Mouse (Mus musculus) CH12.LX (cell line): ENCODE data around the gene Klf7. TPM values are rescaled to one million over a fixed set of nuclear protein-coding genes. Genes with fewer than 3 reads are reported as not detected.

ENCODE experiments used
- DNase-seq: peaks from one replicate; pipeline ENCODE4 v3.0.0-alpha.2; 2013; ENCODE audit errors: extremely low read depth
- H3K27ac ChIP-seq: 2 replicates; pipeline ENCODE4 v1.5.1; 2012; ENCODE audit warnings: low read depth, mild to moderate bottlenecking, control low read depth, moderate library complexity; ENCODE audit not compliant: insufficient read depth
- H3K27me3 ChIP-seq: replicated peaks from 2 replicates; pipeline ENCODE3; 2012; ENCODE audit warnings: inconsistent platforms
- H3K36me3 ChIP-seq, 2 experiments: replicated peaks in 1 of 2; 2 replicates each; pipeline versions ENCODE3 to v1.6.1; 2012; ENCODE audit warnings: inconsistent platforms in 1 of 2, low read length in 1 of 2, mild to moderate bottlenecking in 1 of 2, mixed read lengths in 1 of 2, moderate library complexity in 1 of 2; ENCODE audit not compliant: control insufficient read depth in 1 of 2, insufficient read depth in 1 of 2
- H3K4me1 ChIP-seq, 2 experiments: 2 replicates each; pipeline ENCODE4 v1.6.1; 2012; ENCODE audit warnings: inconsistent platforms in 1 of 2, moderate library complexity in 1 of 2; ENCODE audit not compliant: insufficient read depth in 2 of 2, control insufficient read depth in 1 of 2
- H3K4me2 ChIP-seq: 2 replicates; pipeline ENCODE4 v1.6.1; 2012; ENCODE audit warnings: low read depth, mild to moderate bottlenecking, control low read depth; ENCODE audit not compliant: poor library complexity, insufficient read depth, severe bottlenecking
- H3K4me3 ChIP-seq, 3 experiments: fragments of 150-350 bp in 1 of 3; sonication (generic) in 1 of 3; replicated peaks in 1 of 3; 2 replicates each; pipeline versions ENCODE3 to v1.5.1; 2011 to 2012; ENCODE audit warnings: low read depth in 2 of 3, low read length in 2 of 3, mild to moderate bottlenecking in 2 of 3, moderate library complexity in 2 of 3, control low read depth in 1 of 3, improper control_type of control experiment in 1 of 3, inconsistent platforms in 1 of 3, mixed read lengths in 1 of 3; ENCODE audit not compliant: poor library complexity in 1 of 3
- H3K79me2 ChIP-seq: replicated peaks from 2 replicates; pipeline ENCODE4 v1.6.1; 2012; ENCODE audit warnings: mild to moderate bottlenecking, moderate library complexity; ENCODE audit not compliant: control insufficient read depth, poor library complexity, insufficient read depth, severe bottlenecking; ENCODE audit errors: extremely low read depth
- H3K9ac ChIP-seq: 2 replicates; pipeline ENCODE4 v1.6.1; 2012; ENCODE audit warnings: low read depth, mild to moderate bottlenecking, control low read depth, moderate library complexity; ENCODE audit not compliant: insufficient read depth
- H3K9me3 ChIP-seq: replicated peaks from 2 replicates; pipeline ENCODE3; 2012; ENCODE audit warnings: low read length, inconsistent platforms, mixed read lengths
- CHD1 ChIP-seq: IDR thresholded peaks from 2 replicates; pipeline ENCODE4 v1.6.1; 2012; ENCODE audit warnings: low read depth, low read length, improper control_type of control experiment, inconsistent platforms
- GABPA ChIP-seq: IDR thresholded peaks from 2 replicates; pipeline ENCODE4 v1.6.1; 2012; ENCODE audit warnings: low read depth, low read length, improper control_type of control experiment, inconsistent platforms; ENCODE audit not compliant: insufficient replicate concordance
- IRF4 ChIP-seq: IDR thresholded peaks from 2 replicates; pipeline ENCODE4 v1.6.1; 2014; ENCODE audit warnings: low read depth, mild to moderate bottlenecking, inconsistent platforms, low read length, improper control_type of control experiment
- JUND ChIP-seq: conservative IDR thresholded peaks from 2 replicates; pipeline ENCODE4 v1.6.1; 2011; ENCODE audit warnings: low read depth, low read length, improper control_type of control experiment
- MAX ChIP-seq: IDR thresholded peaks from 2 replicates; pipeline ENCODE4 v1.6.1; 2011; ENCODE audit warnings: low read length, improper control_type of control experiment
- MEF2A ChIP-seq: IDR thresholded peaks from 2 replicates; pipeline ENCODE4 v1.6.1; 2014; ENCODE audit warnings: low read depth, mild to moderate bottlenecking, inconsistent platforms, low read length, improper control_type of control experiment, borderline replicate concordance
- MXI1 ChIP-seq: IDR thresholded peaks from 2 replicates; pipeline ENCODE4 v1.6.1; 2011; ENCODE audit warnings: mild to moderate bottlenecking, low read depth, low read length, improper control_type of control experiment
- POLR2A ChIP-seq: IDR thresholded peaks from 2 replicates; pipeline ENCODE4 v1.6.1; 2011; ENCODE audit warnings: low read depth, mild to moderate bottlenecking, improper control_type of control experiment, low read length
- SIN3A ChIP-seq: IDR thresholded peaks from 2 replicates; pipeline ENCODE4 v1.6.1; 2012; ENCODE audit warnings: low read length, improper control_type of control experiment, inconsistent platforms
- TCF12 ChIP-seq: IDR thresholded peaks from 2 replicates; pipeline ENCODE4 v1.6.1; 2014; ENCODE audit warnings: low read depth, mild to moderate bottlenecking, inconsistent platforms, low read length, improper control_type of control experiment
- USF1 ChIP-seq: IDR thresholded peaks from 2 replicates; pipeline ENCODE4 v1.6.1; 2014; ENCODE audit warnings: low read depth, mild to moderate bottlenecking, inconsistent platforms, low read length, improper control_type of control experiment
- ZNF384 ChIP-seq: IDR thresholded peaks from 2 replicates; pipeline ENCODE4 v1.6.1; 2012; ENCODE audit warnings: low read depth, low read length, improper control_type of control experiment, inconsistent platforms
- dilution Hi-C: fragments of 300-500 bp; cut with MboI; formaldehyde crosslinking; loops from 2 replicates; pipeline ENCODE4 v1.14.3; 2020; ENCODE audit warnings: low sequenced_read_pairs; ENCODE audit not compliant: extremely low pct_unique_long_range_greater_than_20kb, extremely low pct_ligation_motif_present
- in situ Hi-C: fragments of 300-500 bp; cut with MboI; formaldehyde crosslinking; loops from 3 replicates; pipeline ENCODE4 v1.14.3; 2019; ENCODE audit warnings: low sequenced_read_pairs, low pct_ligation_motif_present, low pct_unique_long_range_greater_than_20kb, mixed read lengths
- polyA plus RNA-seq: library from polyadenylated mRNA; unstranded; fragments of >175 nt; gene quantifications from 2 replicates; pipeline ENCODE4 v1.2.1, GENCODE M21; 2012; ENCODE audit warnings: low read depth; ENCODE audit not compliant: insufficient read length
- total RNA-seq, 2 experiments: library from RNA; depleted of rRNA; stranded (reverse); fragments of 300-350 nt in 1 of 2; fragments of >200 nt in 1 of 2; gene quantifications; 2 replicates each; pipeline ENCODE4 v1.2.3; 2012 to 2014

Gene Klf7
- total and polyA plus RNA-seq, 3 experiments: 4.3 to 6.5 (median 6.2) TPM

DNA sequence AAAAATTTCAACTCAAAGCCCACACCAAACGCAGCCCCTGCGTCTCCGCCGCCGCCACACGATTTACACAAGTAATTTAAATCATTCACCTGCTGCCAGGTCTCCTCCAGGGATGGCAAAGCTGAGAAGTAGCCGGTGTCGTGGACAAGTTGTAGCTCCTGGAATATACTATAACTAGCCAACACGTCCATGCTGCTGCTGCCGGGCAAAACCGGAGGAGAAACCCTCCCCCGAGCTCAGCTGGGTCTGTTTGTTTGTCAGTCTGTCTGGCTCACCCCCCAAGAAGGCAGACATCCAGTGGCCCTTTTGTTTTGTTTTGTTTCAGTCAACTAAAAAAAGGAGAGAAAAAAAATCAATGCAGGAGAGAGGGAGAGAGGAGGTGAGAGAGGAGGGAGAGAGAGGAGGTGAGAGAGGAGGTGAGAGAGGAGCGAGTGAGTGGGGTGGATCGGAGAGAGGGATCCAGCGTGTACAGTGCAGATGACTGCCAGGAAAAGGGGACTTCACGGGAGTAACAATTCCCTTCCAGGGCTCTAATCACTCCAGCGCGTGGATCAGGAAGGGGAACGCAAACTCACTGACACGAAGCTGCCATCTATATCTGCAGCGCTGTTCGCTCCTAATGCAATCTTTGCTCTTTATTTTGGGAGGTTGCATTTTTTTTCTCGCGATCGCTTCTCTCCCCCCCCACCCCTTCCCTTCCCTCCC, 1.1 kb downstream of the Klf7 start:
- Histone ChIP-seq H3K79me2 (peaks cover 4% of the 10 kb centered on the region; the same call in 1 of the 2 replicates), H3K4me3 (peak overlapping the region; percentile 66 to 97 (median 90)), H3K9ac (peak overlapping the region; percentile 77), H3K27me3 (no peaks in the 10 kb centered on the region), H3K4me2 (peak overlapping the region; percentile 95), H3K27ac (peak overlapping the region; percentile 72), H3K36me3 (peaks cover 0 to 3% of the 10 kb centered on the region in 2 experiments), H3K4me1 (peaks cover 4 to 36% of the 10 kb centered on the region in 2 experiments), H3K9me3 (no peaks in the 10 kb centered on the region)
- dilution Hi-C loops: no loop called here
- no peak for DNase-seq
- in situ Hi-C loops: loop anchor here (10.0 to 25.0 kb wide), 2 partner anchors 74 to 316 kb away; no protein-coding TSS in a partner anchor
- TF ChIP-seq MXI1 (peak; percentile 98), MEF2A (no peak), ZNF384 (peak; percentile 46; the same call in 1 of the 2 replicates)

DNA sequence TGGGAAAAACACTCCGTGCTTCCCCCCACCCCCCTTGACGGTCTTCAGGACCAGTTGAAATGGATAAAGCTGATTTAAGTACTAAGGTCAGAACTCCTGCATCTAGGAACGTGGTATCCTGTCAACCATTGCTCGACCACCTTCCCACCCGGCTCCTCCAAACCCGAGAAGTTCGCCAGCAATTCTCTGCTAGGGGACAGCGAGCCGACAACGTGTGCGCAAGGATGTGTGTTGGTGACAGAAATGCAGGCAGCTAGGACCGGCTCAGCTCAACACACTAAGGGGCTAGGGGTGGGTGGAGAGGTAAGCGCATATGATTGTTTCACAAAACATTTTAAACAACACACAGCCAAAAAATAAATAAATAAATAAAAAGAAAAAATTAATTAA, 1.7 kb downstream of the Klf7 start:
- Histone ChIP-seq H3K9ac (peak overlapping the region; percentile 77), H3K4me2 (peak overlapping the region; percentile 95), H3K4me3 (peak overlapping the region; percentile 66 to 97 (median 90)), H3K27ac (no peak overlapping the region), H3K36me3 (peaks cover 0 to 5% of the 10 kb centered on the region in 2 experiments), H3K4me1 (peaks cover 4 to 36% of the 10 kb centered on the region in 2 experiments), H3K79me2 (peaks cover 4% of the 10 kb centered on the region; the same call in 1 of the 2 replicates), H3K9me3 (no peaks in the 10 kb centered on the region), H3K27me3 (no peaks in the 10 kb centered on the region)
- TF ChIP-seq SIN3A (peak; percentile 31; the same call in 1 of the 2 replicates), MAX (peak; percentile 55; the same call in 1 of the 2 replicates), TCF12 (no peak), CHD1 (no peak), GABPA (no peak)
- DNase-seq: no peak
- in situ Hi-C loops (loop anchor here (10.0 to 25.0 kb wide), 2 partner anchors 74 to 317 kb away; no protein-coding TSS in a partner anchor), dilution Hi-C loops (no loop called here)

DNA sequence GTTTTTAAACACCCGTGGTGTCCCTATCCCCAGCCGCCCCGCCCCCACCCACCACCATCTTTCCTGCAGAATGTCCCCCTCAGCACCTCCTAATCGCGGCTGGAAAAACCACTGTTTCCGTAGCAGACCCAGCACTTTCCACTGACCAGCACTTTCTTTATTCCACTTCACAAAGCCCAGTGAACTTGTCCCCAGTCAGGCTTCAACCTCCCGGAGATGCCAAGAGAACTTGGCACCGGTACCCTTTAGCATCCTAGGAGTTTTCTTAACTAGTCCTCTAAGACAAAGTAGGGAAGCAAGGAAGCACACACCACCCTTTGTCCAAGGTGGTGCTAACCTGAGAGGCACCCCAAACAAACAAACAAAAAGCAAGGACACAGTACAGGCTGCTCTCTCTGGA, 2.2 kb downstream of the Klf7 start:
- TF ChIP-seq POLR2A (no peak), MAX (no peak), GABPA (no peak), IRF4 (no peak), USF1 (no peak), JUND (no peak), TCF12 (no peak)
- TF ChIP-seq, all 38 proteins: peak for 0
- no peak for DNase-seq
- Histone ChIP-seq H3K27ac (no peak overlapping the region), H3K27me3 (no peaks in the 10 kb centered on the region), H3K4me3 (peak overlapping the region; percentile 66 to 97 (median 90)), H3K9me3 (no peaks in the 10 kb centered on the region), H3K9ac (peak overlapping the region; percentile 77), H3K79me2 (peaks cover 4% of the 10 kb centered on the region; the same call in 1 of the 2 replicates), H3K4me1 (peaks cover 4 to 36% of the 10 kb centered on the region in 2 experiments), H3K4me2 (peak overlapping the region; percentile 95), H3K36me3 (peaks cover 0 to 5% of the 10 kb centered on the region in 2 experiments)
- dilution Hi-C loops: no loop called here
- in situ Hi-C loops: loop anchor here (10.0 to 25.0 kb wide), 2 partner anchors 75 to 317 kb away; no protein-coding TSS in a partner anchor
